Mouse (Mus musculus): Measurements from ENCODE around the gene Gpatch2l. TPM values are rescaled to one million over a fixed set of nuclear protein-coding genes. Genes with fewer than 3 reads are reported as not detected.

Gpatch2l gene
- total RNA-seq, 2 experiments from 2014 or later: 17.9 to 18.3 TPM

GRCm38 (mm10) chr12:86280000-86280399 lies 38.3 kb downstream of the Gpatch2l start:
- DNase-seq: no peak

- no peak for DNase-seq
Measured at GRCm38 (mm10) chr12:86285704-86286103, 44.0 kb downstream of the Gpatch2l start.

GRCm38 (mm10) chr12:86297450-86297849 lies 55.8 kb downstream of the Gpatch2l start:
- no peak for DNase-seq

GRCm38 (mm10) chr12:86302973-86303372 lies 61.3 kb downstream of the Gpatch2l start:
- DNase-seq: no peak

GRCm38 (mm10) chr12:86305045-86305444 lies 63.4 kb downstream of the Gpatch2l start:
- no peak for DNase-seq

- peak; percentile 18 for DNase-seq
Measured at GRCm38 (mm10) chr12:86305635-86306243, 64.1 kb downstream of the Gpatch2l start.

GRCm38 (mm10) chr12:86309474-86309873 lies 67.8 kb downstream of the Gpatch2l start:
- DNase-seq: no peak

- DNase-seq: no peak
Measured at GRCm38 (mm10) chr12:86309902-86310301, 68.2 kb downstream of the Gpatch2l start.

GRCm38 (mm10) chr12:86320629-86321028 lies 79.0 kb downstream of the Gpatch2l start:
- DNase-seq: no peak

GRCm38 (mm10) chr12:86324297-86324696 lies 82.6 kb downstream of the Gpatch2l start:
- DNase-seq: no peak

- DNase-seq: no peak
Measured at GRCm38 (mm10) chr12:86329813-86330212, 88.2 kb downstream of the Gpatch2l start.

GRCm38 (mm10) chr12:86330684-86331083 lies 89.0 kb downstream of the Gpatch2l start:
- no peak for DNase-seq

GRCm38 (mm10) chr12:86331248-86331647 lies 89.6 kb downstream of the Gpatch2l start:
- DNase-seq: no peak

GRCm38 (mm10) chr12:86336209-86336608 lies 94.6 kb downstream of the Gpatch2l start:
- no peak for DNase-seq

GRCm38 (mm10) chr12:86336887-86337286 lies 95.2 kb downstream of the Gpatch2l start:
- DNase-seq: no peak

Other genes with a start within 250 kb of the Gpatch2l start
- gene Tgfb3, start 162.8 kb upstream of the Gpatch2l start, total RNA-seq (2021): 10 to 100 TPM; 18.6 to 19.2 TPM
- gene Ift43, start 159.3 kb upstream of the Gpatch2l start, total RNA-seq (2021): 10 to 100 TPM; 42.8 to 45.3 TPM
- gene Esrrb, start 119.3 kb downstream of the Gpatch2l start, total RNA-seq (2021): 10 to 100 TPM; 12.7 to 15.0 TPM

Data from heart, postnatal 4 days (tissue).